Mouse (Mus musculus) thymus, adult 2 months (tissue): Measurements from ENCODE around the gene Slc9a5.

Source experiments
- CTCF ChIP-seq: fragments of 200-500 bp; IDR thresholded peaks from 2 replicates; pipeline ENCODE4 v1.5.1; 2012; ENCODE audit warnings: mild to moderate bottlenecking, control low read depth, low read length, moderate library complexity, borderline replicate concordance; ENCODE audit not compliant: control insufficient read depth, poor library complexity, insufficient read depth; ENCODE audit errors: extremely low read depth
- POLR2A ChIP-seq: fragments of 200-500 bp; IDR thresholded peaks from 2 replicates; pipeline ENCODE4 v1.6.1; 2012; ENCODE audit warnings: mild to moderate bottlenecking, low read length, control low read depth, moderate library complexity; ENCODE audit not compliant: control insufficient read depth, poor library complexity, insufficient read depth; ENCODE audit errors: extremely low read depth

- no peak for TF ChIP-seq CTCF
- TF ChIP-seq POLR2A, result no peak
These were observed 11.0 kb downstream of the Slc9a5 start for GRCm38 (mm10) chr8:105359646-105360045.
